Mouse (Mus musculus) adipocyte (in vitro differentiated cells): ENCODE measurements around the gene Zfp553.
"Not testable (repeated sequence)": the region's sequence is repeated elsewhere in the genome, so short reads cannot be mapped to it uniquely, and the experiment has no call there.

ENCODE experiments used
- DNase-seq: peaks from one replicate; pipeline ENCODE4 v3.0.0-alpha.2; 2016; ENCODE audit warnings: low spot score

Zfp553 gene

GRCm38 (mm10) chr7:127233368-127233749 lies 498 bp downstream of the Zfp553 start:
- DNase-seq: no peak

- no peak for DNase-seq
Measured at GRCm38 (mm10) chr7:127233765-127234164, 904 bp downstream of the Zfp553 start.

GRCm38 (mm10) chr7:127234777-127235176 lies 1.9 kb downstream of the Zfp553 start:
- DNase-seq: no peak

- no peak for DNase-seq
Measured at GRCm38 (mm10) chr7:127243361-127243867, 10.6 kb downstream of the Zfp553 start.

GRCm38 (mm10) chr7:127243870-127244657 lies 11.2 kb downstream of the Zfp553 start, which contains the start of gene Zfp771:
Gene Zfp771, plus strand, starts transcription at chr7:127244274.
- peak; percentile 90 for DNase-seq

- DNase-seq: peak; percentile 14
Measured at GRCm38 (mm10) chr7:127244658-127245510, 12.0 kb downstream of the Zfp553 start.

- DNase-seq: not testable (repeated sequence)
Measured at GRCm38 (mm10) chr7:127250511-127250910, 17.6 kb downstream of the Zfp553 start.

- DNase-seq: peak; percentile 48
Measured at GRCm38 (mm10) chr7:127252414-127252813, 19.6 kb downstream of the Zfp553 start.

GRCm38 (mm10) chr7:127253341-127253740 lies 20.5 kb downstream of the Zfp553 start:
- no peak for DNase-seq

GRCm38 (mm10) chr7:127253821-127254769 lies 21.2 kb downstream of the Zfp553 start:
- DNase-seq: peak; percentile 88

- DNase-seq: no peak
Measured at GRCm38 (mm10) chr7:127255008-127255407, 22.1 kb downstream of the Zfp553 start.

- DNase-seq: no peak
Measured at GRCm38 (mm10) chr7:127255965-127256364, 23.1 kb downstream of the Zfp553 start.

GRCm38 (mm10) chr7:127256518-127256917 lies 23.7 kb downstream of the Zfp553 start:
- DNase-seq: no peak

GRCm38 (mm10) chr7:127259186-127259905 lies 26.5 kb downstream of the Zfp553 start:
- DNase-seq: no peak

GRCm38 (mm10) chr7:127260309-127261111 lies 27.6 kb downstream of the Zfp553 start, which contains the start of gene Dctpp1:
Gene Dctpp1, minus strand, starts transcription at chr7:127260709.
- peak; percentile 97 for DNase-seq

- DNase-seq: no peak
Measured at GRCm38 (mm10) chr7:127262218-127262961, 29.5 kb downstream of the Zfp553 start.

GRCm38 (mm10) chr7:127263526-127263925 lies 30.7 kb downstream of the Zfp553 start:
- DNase-seq: no peak

- DNase-seq: peak; percentile 66
Measured at GRCm38 (mm10) chr7:127270256-127270655, 37.4 kb downstream of the Zfp553 start.

GRCm38 (mm10) chr7:127270666-127271065 lies 37.8 kb downstream of the Zfp553 start:
- no peak for DNase-seq
